Mouse (Mus musculus): ENCODE data around the gene Cnnm1.

Cnnm1 gene

DNA sequence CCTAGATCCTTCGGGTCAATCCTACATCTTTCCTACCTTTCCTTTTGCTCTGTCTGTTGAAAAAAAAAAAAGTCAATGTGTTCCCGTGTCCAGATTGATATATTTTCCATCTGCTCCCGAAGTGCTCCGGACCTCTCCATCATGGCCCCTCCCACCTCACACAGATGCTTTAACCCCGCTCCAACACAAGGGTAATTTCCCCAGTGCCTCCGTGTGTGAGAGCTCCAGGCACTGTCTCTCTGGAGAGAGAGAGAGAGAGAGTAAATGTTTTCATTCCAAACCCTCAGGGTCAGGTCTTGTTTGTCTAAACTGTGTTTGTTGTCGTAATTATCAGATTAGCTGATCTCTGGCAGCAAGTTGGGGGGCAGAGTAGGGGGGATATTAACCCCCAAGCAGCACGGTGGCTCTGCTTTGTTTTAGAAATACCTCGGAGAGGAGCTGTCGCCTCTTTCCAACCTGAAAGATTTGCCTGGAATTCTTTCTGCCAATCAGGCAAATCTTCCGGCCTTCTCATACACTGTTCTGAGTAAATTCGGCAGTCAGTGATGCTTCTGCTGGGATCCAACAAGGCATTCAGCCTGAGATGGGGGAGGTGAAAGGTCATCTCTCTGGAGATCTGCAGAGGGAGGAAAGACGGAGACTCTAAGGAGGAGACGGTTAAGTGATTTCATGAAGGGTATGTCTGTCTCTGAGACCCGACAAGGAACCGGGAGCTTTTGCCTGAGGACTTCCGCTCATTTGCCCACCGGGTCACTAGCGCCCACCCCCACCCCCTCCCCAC, 106.3 kb downstream of the Cnnm1 start:
- DNase-seq = no peak
